Mouse (Mus musculus) embryonic fibroblast, embryonic 13.5 days (primary cell): Measurements from ENCODE around the gene Tnfrsf1b.

ENCODE experiments used
- CTCF ChIP-seq: IDR thresholded peaks from 2 replicates; pipeline ENCODE4 v1.5.1; 2011; ENCODE audit warnings: mild to moderate bottlenecking, control low read depth, low read length, moderate library complexity, borderline replicate concordance; ENCODE audit not compliant: insufficient read depth
- POLR2A ChIP-seq: IDR thresholded peaks from 2 replicates; pipeline ENCODE4 v1.6.1; 2011; ENCODE audit warnings: low read depth, mild to moderate bottlenecking, control low read depth, low read length, moderate library complexity

DNA sequence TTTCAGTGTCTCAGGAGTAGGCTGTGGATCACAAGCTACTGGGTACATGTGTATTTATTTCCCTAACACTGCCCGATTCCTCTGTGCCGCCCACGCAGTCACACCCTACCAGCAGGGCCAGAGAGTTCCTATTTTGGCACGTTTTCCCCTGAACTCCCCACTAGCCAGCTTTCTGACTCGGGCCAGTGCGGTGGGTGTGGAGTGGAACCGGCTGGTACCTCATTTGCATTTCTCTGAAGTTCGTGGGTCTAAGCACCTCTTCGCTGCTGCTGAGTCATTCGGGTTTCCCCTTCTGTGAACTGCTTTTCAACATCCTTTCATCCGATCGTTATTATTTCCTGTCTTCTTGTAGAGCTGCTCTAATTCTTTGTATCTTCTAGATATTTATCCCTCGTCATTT lies 7.7 kb upstream of the Tnfrsf1b start:
- TF ChIP-seq CTCF (no peak), POLR2A (no peak)
